ENCODE assay signal across 21 mouse cellular contexts in genomic region chr19:15481605-15482004, GRCm38 (mm10).
DNase-seq lines count a peak whose midpoint lies in the region; ATAC-seq lines count a peak whose summit lies in the region.
"Had no signal": no experiment of that assay in that cellular context is flagged by ENCODE, and none has a peak within 500 bp of the region (broad histone marks: within the 10 kb centered on the region; RNA-seq: fewer than 3 reads in every experiment).

No protein-coding gene starts in this region.

- no peak overlapping the region for H3K4me3 ChIP-seq in midbrain, embryonic 14.5 days (replicated peaks; ENCODE audit: low read depth, low read length)
- H3K4me3 ChIP-seq in midbrain, embryonic 10.5 days = no peak overlapping the region
- H3K4me3 ChIP-seq in forebrain, embryonic 16.5 days (replicated peaks; ENCODE audit: low read length) = no peak overlapping the region
- H3K4me3 ChIP-seq: heart, adult 2 months; intestine, embryonic 15.5 days; limb, embryonic 15.5 days; liver, embryonic 15.5 days; midbrain, embryonic 15.5 days had no signal

- WGBS in midbrain, embryonic 14.5 days = 25% methylated on average over 8 of the region's 8 CpGs
- WGBS in midbrain, embryonic 10.5 days = 52% methylated on average over 8 of the region's 8 CpGs
- WGBS in forebrain, embryonic 16.5 days = 12% methylated on average over 8 of the region's 8 CpGs

- no peaks in the 10 kb centered on the region for H3K4me1 ChIP-seq in midbrain, embryonic 14.5 days (ENCODE audit: control insufficient read depth, insufficient read depth, low read length)
- no peaks in the 10 kb centered on the region for H3K4me1 ChIP-seq in midbrain, embryonic 10.5 days
- no peaks in the 10 kb centered on the region for H3K4me1 ChIP-seq in forebrain, embryonic 16.5 days (replicated peaks; ENCODE audit: control insufficient read depth, insufficient read depth, low read length)
- H3K4me1 ChIP-seq: intestine, embryonic 15.5 days; limb, embryonic 15.5 days; liver, embryonic 15.5 days; midbrain, embryonic 15.5 days had no signal

- H3K9ac ChIP-seq in midbrain, embryonic 14.5 days (replicated peaks; ENCODE audit: low read length) = no peak overlapping the region
- no peak overlapping the region for H3K9ac ChIP-seq in forebrain, embryonic 16.5 days (replicated peaks; ENCODE audit: low read depth, low read length)
- H3K9ac ChIP-seq: intestine, embryonic 15.5 days; limb, embryonic 15.5 days; liver, embryonic 15.5 days; midbrain, embryonic 15.5 days had no signal

- H3K27me3 ChIP-seq in midbrain, embryonic 14.5 days (ENCODE audit: control insufficient read depth, insufficient read depth, low read length) = no peaks in the 10 kb centered on the region
- H3K27me3 ChIP-seq in midbrain, embryonic 10.5 days (ENCODE audit: low read depth, poor library complexity, severe bottlenecking) = no peaks in the 10 kb centered on the region
- H3K27me3 ChIP-seq in forebrain, embryonic 16.5 days (replicated peaks; ENCODE audit: control insufficient read depth, insufficient read depth, low read length) = no peaks in the 10 kb centered on the region
- H3K27me3 ChIP-seq: intestine, embryonic 15.5 days; limb, embryonic 15.5 days; liver, embryonic 15.5 days; midbrain, embryonic 15.5 days had no signal

- no peaks in the 10 kb centered on the region for H3K36me3 ChIP-seq in midbrain, embryonic 14.5 days (ENCODE audit: control insufficient read depth, insufficient read depth, low read length)
- no peaks in the 10 kb centered on the region for H3K36me3 ChIP-seq in midbrain, embryonic 10.5 days
- no peaks in the 10 kb centered on the region for H3K36me3 ChIP-seq in forebrain, embryonic 16.5 days (ENCODE audit: control insufficient read depth, insufficient read depth)
- H3K36me3 ChIP-seq: intestine, embryonic 15.5 days; limb, embryonic 15.5 days; liver, embryonic 15.5 days; midbrain, embryonic 15.5 days had no signal

- no peaks in the 10 kb centered on the region for H3K9me3 ChIP-seq in midbrain, embryonic 14.5 days (ENCODE audit: control insufficient read depth, low read length)
- H3K9me3 ChIP-seq in midbrain, embryonic 10.5 days (replicated peaks) = no peaks in the 10 kb centered on the region
- no peaks in the 10 kb centered on the region for H3K9me3 ChIP-seq in forebrain, embryonic 16.5 days (ENCODE audit: control insufficient read depth, low read length)
- H3K9me3 ChIP-seq: intestine, embryonic 15.5 days; limb, embryonic 15.5 days; liver, embryonic 15.5 days; midbrain, embryonic 15.5 days had no signal

- DNase-seq in frontal cortex, postnatal 36 days (ENCODE audit: low spot score in 2 of 2) = no peak
- DNase-seq in midbrain, embryonic 14.5 days = peak; percentile 58
- no peak for DNase-seq in midbrain, embryonic 10.5 days (ENCODE audit: low spot score)
- peak; percentile 7 to 53 for DNase-seq in lung, postnatal 4 days
- DNase-seq in cerebellum, adult 9-11 months = no peak
- DNase-seq: adrenal gland, postnatal 36 days; B cell, adult 2 months; cerebellum, adult 18-20 months; cerebellum, postnatal 36 days; gastrocnemius, postnatal 14 days; heart, adult 2 months; heart, postnatal 4 days; kidney, adult 9 months; kidney, postnatal 36 days; spleen, adult 18-20 months had no signal

- no peak overlapping the region for H3K4me2 ChIP-seq in midbrain, embryonic 14.5 days (ENCODE audit: low read length)
- H3K4me2 ChIP-seq in forebrain, embryonic 16.5 days (ENCODE audit: low read length) = no peak overlapping the region
- H3K4me2 ChIP-seq: intestine, embryonic 15.5 days; limb, embryonic 15.5 days; liver, embryonic 15.5 days; midbrain, embryonic 15.5 days had no signal

- H3K27ac ChIP-seq in midbrain, embryonic 14.5 days (replicated peaks; ENCODE audit: low read depth, low read length) = no peak overlapping the region
- H3K27ac ChIP-seq in midbrain, embryonic 10.5 days (replicated peaks) = no peak overlapping the region
- H3K27ac ChIP-seq in forebrain, embryonic 16.5 days (ENCODE audit: low read length) = no peak overlapping the region
- H3K27ac ChIP-seq: heart, adult 2 months; intestine, embryonic 15.5 days; limb, embryonic 15.5 days; liver, embryonic 15.5 days; midbrain, embryonic 15.5 days had no signal

- peak; percentile 55; the same call in 1 of the 2 replicates for ATAC-seq in frontal cortex, adult (ENCODE audit: low TSS enrichment)
- no peak for ATAC-seq in midbrain, embryonic 14.5 days (ENCODE audit: low FRiP score, low TSS enrichment)
- ATAC-seq in forebrain, embryonic 16.5 days = peak; percentile 78
- ATAC-seq: intestine, embryonic 15.5 days; midbrain, embryonic 15.5 days had no signal

Comparison
In these comparisons a context has a peak if more than half of its experiments do, and no peak if none do; other contexts are left out.
1. DNase-seq: peak in midbrain, embryonic 14.5 days (single experiment) and lung, postnatal 4 days (2 of 2); none in frontal cortex, postnatal 36 days (0 of 2), midbrain, embryonic 10.5 days (single experiment) and cerebellum, adult 9-11 months (single experiment).